Mouse (Mus musculus): ENCODE results near the gene Sh3glb1. TPM values are rescaled to one million over a fixed set of nuclear protein-coding genes. Genes with fewer than 3 reads are reported as not detected.
A peak's percentile ranks its signal among the peaks of the same experiment; 100 is the strongest.
"Not testable (repeated sequence)": the region's sequence is repeated elsewhere in the genome, so short reads cannot be mapped to it uniquely, and the experiment has no call there.

Sh3glb1 gene
- 100 to 1,000 TPM; 292 to 300 TPM for total RNA-seq (2021)
- long read RNA-seq, experiment 1, transcript Sh3glb1-201 (9 exons, 3,961 nt): major isoform, 195 of 325 reads
- long read RNA-seq, experiment 1, transcript Sh3glb1-204 (10 exons, 2,584 nt): minor isoform, 87 of 325 reads
- long read RNA-seq, experiment 1, partial matches to known transcripts: 5 of 325 reads
- long read RNA-seq, experiment 1, other reads (novel, unspliced or antisense): 38 of 325 reads
- long read RNA-seq, experiment 2, transcript Sh3glb1-204 (10 exons, 2,584 nt): minor isoform, 94 of 286 reads
- long read RNA-seq, experiment 2, transcript Sh3glb1-201 (9 exons, 3,961 nt): major isoform, 165 of 286 reads
- long read RNA-seq, experiment 2, partial matches to known transcripts: 5 of 286 reads
- long read RNA-seq, experiment 2, other reads (novel, unspliced or antisense): 22 of 286 reads

DNA sequence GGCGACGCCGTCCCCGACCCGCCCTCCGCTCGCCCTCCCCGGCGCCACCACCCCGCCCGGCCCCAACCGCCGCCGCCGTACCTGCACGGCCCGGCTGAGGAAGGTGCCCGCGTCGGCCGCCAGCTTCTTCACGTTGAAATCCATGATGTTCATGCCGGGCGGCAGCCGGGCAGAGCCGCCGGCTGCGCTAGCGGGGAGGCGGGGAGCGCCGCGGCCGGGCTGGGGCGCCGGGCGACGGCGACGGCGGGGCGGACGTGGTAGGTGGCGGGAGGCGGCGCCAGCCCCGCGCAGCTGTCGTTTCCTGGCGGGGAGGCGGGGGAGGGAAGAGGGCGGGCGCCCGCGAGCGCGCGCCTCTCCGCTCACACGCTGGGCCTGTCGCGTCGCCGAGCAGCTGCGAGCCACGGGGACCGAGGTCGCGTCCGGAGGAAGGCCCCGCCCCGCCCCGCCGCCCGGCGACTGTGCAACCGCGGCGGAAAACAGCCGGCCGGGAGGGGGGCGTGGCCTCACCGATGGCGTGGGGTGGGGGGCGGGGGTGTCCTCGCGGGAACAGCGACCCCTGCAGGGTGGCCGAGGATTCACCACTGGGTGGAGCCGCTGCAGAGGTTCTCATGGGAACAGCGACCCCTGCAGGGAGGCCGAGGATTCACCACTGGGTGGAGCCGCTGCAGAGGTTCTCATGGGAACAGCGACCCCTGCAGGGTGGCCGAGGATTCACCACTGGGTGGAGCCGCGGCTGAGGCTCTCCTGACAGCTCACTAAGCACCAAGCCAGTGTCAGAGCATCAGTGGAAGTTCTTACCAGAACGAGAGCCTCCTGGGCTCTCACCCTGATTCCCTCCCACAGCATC is at the start of gene Sh3glb1:
Sh3glb1 (minus strand) TSS at position 435 of the 847 bp plus-strand sequence.
- DNase-seq: peak; percentile 100
- intact Hi-C loops (cut with DNase I): loop anchor here (2.0 to 10.0 kb wide), 5 partner anchors 27 to 515 kb away; partner anchors contain the start of genes Hs2st1, Lmo4 and Selenof

- intact Hi-C loops (cut with DNase I): no loop called here
Measured at GRCm38 (mm10) chr3:144765161-144765560, 45.0 kb upstream of the Sh3glb1 start.

GRCm38 (mm10) chr3:144761454-144761853 is 41.3 kb upstream of the Sh3glb1 start:
- intact Hi-C loops (cut with DNase I): no loop called here
- no peak for DNase-seq

More at GRCm38 (mm10) chr3:144765161-144765560, 45.0 kb upstream of the Sh3glb1 start:
- no peak for DNase-seq

DNA sequence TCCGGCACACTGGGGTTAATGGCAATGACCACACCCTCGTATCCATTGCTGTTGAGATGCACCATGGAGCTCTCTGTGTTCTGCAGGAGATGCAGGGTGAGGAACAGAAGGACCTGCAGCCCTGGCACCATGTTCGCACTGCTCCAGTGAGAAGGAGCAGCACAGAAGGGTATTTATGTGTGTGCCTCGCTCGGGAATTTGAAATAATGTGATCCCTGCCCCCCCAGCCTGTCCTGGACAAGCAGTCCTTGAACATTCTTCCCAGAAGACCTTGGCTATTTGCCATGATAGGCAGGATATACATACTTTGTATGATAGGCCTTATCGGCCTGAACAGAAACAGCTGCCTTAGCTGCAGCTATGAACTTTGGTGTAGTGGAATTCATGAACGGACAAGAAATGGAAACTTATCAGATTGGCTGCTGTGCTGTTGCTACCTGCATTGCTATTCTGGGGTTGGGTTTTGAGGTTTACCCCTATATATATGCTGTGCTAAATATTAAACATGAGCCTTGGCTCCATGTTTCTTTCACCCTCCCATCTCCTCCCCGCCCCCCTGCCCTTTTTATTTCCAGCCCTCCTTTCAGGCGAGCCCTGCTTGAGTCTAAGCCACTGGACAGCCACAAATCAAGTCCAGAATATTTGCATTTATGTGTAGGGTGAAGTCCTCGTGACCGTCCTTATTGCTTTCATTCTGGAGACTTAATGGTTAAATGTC is 40.6 kb upstream of the Sh3glb1 start, which contains the start of gene Clca3a1:
Clca3a1 (minus strand) TSS at position 386 of the 718 bp plus-strand sequence.
- DNase-seq: peak in 1 of 2 experiments; percentile 15
- intact Hi-C loops (cut with DNase I): no loop called here

GRCm38 (mm10) chr3:144759719-144760118 is 39.6 kb upstream of the Sh3glb1 start:
- no peak for DNase-seq
- intact Hi-C loops (cut with DNase I): loop anchor here (10.0 kb wide), 1 partner anchor 55 kb away; the partner anchor contains the start of gene Clca3a2

- not testable (repeated sequence) for DNase-seq
- intact Hi-C loops (cut with DNase I): loop anchor here (10.0 kb wide), 1 partner anchor 59 kb away; the partner anchor contains the start of gene Clca3a2
Measured at GRCm38 (mm10) chr3:144756103-144756502, 36.0 kb upstream of the Sh3glb1 start.

- DNase-seq: peak; percentile 9 to 16
- intact Hi-C loops (cut with DNase I): loop anchor here (10.0 kb wide), 1 partner anchor 62 kb away; the partner anchor contains the start of gene Clca3a2
Measured at GRCm38 (mm10) chr3:144753120-144753519, 33.0 kb upstream of the Sh3glb1 start.

DNA sequence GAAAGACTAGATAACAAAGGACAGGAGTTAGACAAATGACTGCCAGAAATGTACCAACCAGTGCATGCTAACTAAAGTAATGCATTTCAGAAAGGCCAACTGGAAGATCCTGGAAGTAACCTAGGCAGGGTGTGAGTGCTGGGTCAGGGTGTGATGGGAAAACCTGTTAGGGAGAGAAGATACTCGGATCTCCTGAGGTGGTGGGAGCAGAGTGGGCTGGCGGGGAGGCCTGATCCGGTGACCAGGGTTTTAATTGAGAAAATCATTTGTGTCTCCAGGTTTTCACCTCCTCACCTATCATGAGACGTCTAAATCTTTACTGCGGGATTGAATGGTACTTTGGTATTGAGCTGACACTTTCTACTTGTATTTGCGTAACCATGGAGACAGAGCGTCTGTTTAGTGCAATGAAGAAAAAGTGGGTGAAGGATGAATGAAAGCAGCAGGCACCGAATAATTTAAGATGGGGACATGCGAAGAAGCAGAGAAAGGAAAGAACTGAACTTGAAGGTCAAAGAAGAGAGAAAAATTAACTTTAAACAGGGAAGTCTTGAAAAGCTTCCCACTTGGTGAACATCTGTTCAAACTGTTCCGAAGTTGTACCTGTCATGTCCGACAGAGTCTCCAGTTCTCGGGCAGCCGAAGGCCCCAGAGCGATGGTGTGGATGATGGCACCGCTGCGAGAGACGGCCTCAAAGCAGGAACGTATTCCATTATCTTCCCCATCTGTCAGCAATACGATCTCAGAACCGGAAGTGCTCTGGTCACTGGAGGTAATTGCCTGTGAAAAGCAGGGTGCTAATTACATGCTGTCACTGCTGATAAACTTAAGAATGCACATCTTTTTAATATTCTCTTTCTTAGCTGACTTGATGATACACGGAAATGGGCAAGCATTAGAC is 29.2 kb upstream of the Sh3glb1 start:
- intact Hi-C loops (cut with DNase I); DNase-seq: not testable (repeated sequence)

- DNase-seq; intact Hi-C loops (cut with DNase I): not testable (repeated sequence)
Measured at GRCm38 (mm10) chr3:144747706-144748105, 27.6 kb upstream of the Sh3glb1 start.

- intact Hi-C loops (cut with DNase I): loop anchor here (10.0 kb wide), 1 partner anchor 386 kb away; no protein-coding TSS in a partner anchor
- DNase-seq: not testable (repeated sequence)
Measured at GRCm38 (mm10) chr3:144738396-144738795, 18.3 kb upstream of the Sh3glb1 start.

GRCm38 (mm10) chr3:144736831-144737230 is 16.7 kb upstream of the Sh3glb1 start:
- intact Hi-C loops (cut with DNase I): loop anchor here (10.0 kb wide), 1 partner anchor 388 kb away; no protein-coding TSS in a partner anchor

DNA sequence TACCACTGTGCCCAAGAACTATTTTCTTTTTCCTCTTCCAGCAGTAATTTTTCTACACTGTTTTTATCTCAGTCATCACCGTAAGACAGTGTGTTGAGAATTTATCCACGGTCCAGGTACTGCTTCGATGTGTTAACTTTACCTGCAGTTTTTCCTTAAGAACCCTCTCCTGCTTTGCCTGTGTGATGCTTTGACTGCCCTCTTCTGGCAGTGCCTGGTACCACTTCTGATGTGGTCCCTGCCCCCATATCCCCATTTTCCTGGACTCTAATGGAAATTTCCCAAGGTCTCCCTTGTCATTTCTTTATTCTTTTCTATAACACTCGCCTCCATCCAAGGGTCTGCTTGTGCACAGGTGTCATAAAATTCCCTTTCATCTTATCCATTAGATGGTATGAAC is 3.3 kb upstream of the Sh3glb1 start:
- intact Hi-C loops (cut with DNase I): loop anchor here (5.0 kb wide), 1 partner anchor 106 kb away; no protein-coding TSS in a partner anchor

More at GRCm38 (mm10) chr3:144736831-144737230, 16.7 kb upstream of the Sh3glb1 start:
- peak; percentile 54 to 67 for DNase-seq

DNA sequence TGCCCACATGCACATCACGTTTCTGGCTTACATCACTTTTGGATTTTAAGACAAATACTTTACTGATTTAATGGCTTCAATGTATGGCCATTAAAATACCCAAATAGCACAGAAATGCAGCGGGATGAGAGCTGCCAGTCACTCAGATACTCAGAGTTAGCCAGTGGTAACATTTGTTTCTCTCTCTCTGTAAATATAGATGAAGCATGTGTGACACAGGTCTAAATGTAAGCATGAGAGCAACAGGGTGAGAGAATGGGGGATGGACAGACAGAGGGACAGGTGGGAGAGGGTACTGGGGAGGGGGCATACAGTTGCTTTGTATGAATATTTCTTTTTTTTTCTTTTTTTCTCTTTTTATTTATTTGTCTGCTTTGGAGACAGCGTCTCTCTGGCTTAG is 2.4 kb upstream of the Sh3glb1 start:
- intact Hi-C loops (cut with DNase I): loop anchor here (5.0 kb wide), 1 partner anchor 105 kb away; no protein-coding TSS in a partner anchor
- not testable (repeated sequence) for DNase-seq

More for the DNA sequence above, 3.3 kb upstream of the Sh3glb1 start:
- DNase-seq: peak; percentile 63 to 71

GRCm38 (mm10) chr3:144721860-144722256 is 1.7 kb upstream of the Sh3glb1 start:
- intact Hi-C loops (cut with DNase I): loop anchor here (2.0 to 5.0 kb wide), 4 partner anchors 29 to 267 kb away; partner anchors contain the start of genes Hs2st1 and Selenof
- DNase-seq: no peak

GRCm38 (mm10) chr3:144721077-144721859 is 1.1 kb upstream of the Sh3glb1 start:
- no peak for DNase-seq
- intact Hi-C loops (cut with DNase I): loop anchor here (2.0 to 5.0 kb wide), 4 partner anchors 28 to 266 kb away; partner anchors contain the start of genes Hs2st1 and Selenof

- peak; percentile 75 for DNase-seq
- intact Hi-C loops (cut with DNase I): loop anchor here (10.0 kb wide), 1 partner anchor 514 kb away; the partner anchor contains the start of gene Lmo4
Measured at GRCm38 (mm10) chr3:144719088-144719900, 841 bp downstream of the Sh3glb1 start.

Measured in heart, postnatal 14 days (tissue).